Mouse (Mus musculus): ENCODE data around the gene Csrnp3.

DNA sequence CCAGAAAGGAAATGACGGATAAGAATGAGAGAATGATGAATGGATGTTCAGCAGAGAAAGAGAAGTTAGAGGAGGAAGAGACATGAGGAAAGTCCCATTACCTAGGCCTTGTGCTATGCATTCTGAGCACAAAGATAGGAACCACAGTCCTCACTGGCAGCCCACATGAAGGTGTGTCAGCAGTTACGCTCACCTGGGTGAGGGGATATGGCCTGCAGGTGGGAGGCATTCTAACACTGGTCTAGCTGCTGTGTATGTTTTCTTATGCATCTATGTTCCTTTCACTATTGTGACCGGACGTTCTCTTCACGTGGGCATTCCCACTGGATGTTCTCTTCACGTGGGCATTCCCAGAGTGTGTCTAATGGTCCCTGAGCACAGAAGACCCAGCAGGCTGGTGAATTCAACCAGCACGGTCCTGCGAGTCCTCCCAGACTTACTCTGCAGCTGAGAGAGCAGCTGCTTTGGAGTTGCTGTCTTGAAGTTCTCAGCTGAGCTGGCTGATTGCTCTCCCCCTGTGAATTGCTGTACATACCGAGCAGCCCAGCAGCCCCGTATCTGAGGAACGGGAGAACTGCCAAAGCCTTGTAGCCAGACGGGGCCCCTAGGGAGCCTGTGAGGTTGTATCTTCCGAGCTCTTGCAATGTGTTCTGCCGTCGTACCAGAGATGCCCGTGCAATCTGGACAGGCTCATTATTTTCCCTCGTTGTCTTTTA is 133.9 kb downstream of the Csrnp3 start:
- TF ChIP-seq POLR2A (IDR thresholded peaks at IDR 0.05; ENCODE audit: borderline replicate concordance, extremely low read depth, low read depth, low read length) = no peak
- no peak for TF ChIP-seq CTCF (IDR thresholded peaks at IDR 0.05; ENCODE audit: insufficient read depth, low read length)
